Mouse (Mus musculus): Measurements from ENCODE around the gene 4921501E09Rik. TPM values are rescaled to one million over a fixed set of nuclear protein-coding genes. Genes with fewer than 3 reads are reported as not detected.
"Not testable (repeated sequence)": the region's sequence is repeated elsewhere in the genome, so short reads cannot be mapped to it uniquely, and the experiment has no call there.

The 4921501E09Rik gene
- polyA plus RNA-seq, 1 experiment from 2014 or later: not detected

GRCm38 (mm10) chr17:33032376-33032775, 35.5 kb downstream of the 4921501E09Rik start:
- DNase-seq (ENCODE audit: low spot score): no peak
- 7% methylated on average over 10 of the region's 10 CpGs for WGBS

GRCm38 (mm10) chr17:33020434-33020833, 47.4 kb downstream of the 4921501E09Rik start:
- H3K9ac ChIP-seq (ENCODE audit: low read depth, low read length); H3K4me1 ChIP-seq (ENCODE audit: control insufficient read depth, insufficient read depth, low read length); ATAC-seq (ENCODE audit: low read depth); DNase-seq (ENCODE audit: low spot score); H3K4me2 ChIP-seq (ENCODE audit: low read depth, low read length); H3K4me3 ChIP-seq (ENCODE audit: low read depth, low read length); H3K27me3 ChIP-seq (replicated peaks; ENCODE audit: control insufficient read depth, insufficient read depth, low read length); H3K27ac ChIP-seq (replicated peaks; ENCODE audit: low read depth, low read length): not testable (repeated sequence)
- H3K9me3 ChIP-seq (ENCODE audit: control insufficient read depth, low read length): peaks cover 87% of the 10 kb centered on the region
- H3K36me3 ChIP-seq (ENCODE audit: control insufficient read depth, insufficient read depth, low read length): peaks cover 82% of the 10 kb centered on the region

More at GRCm38 (mm10) chr17:33032376-33032775, 35.5 kb downstream of the 4921501E09Rik start:
- Histone ChIP-seq H3K27ac (replicated peaks; ENCODE audit: low read depth, low read length) (no peak overlapping the region), H3K9ac (ENCODE audit: low read depth, low read length) (peak overlapping the region; percentile 88), H3K27me3 (replicated peaks; ENCODE audit: control insufficient read depth, insufficient read depth, low read length) (no peaks in the 10 kb centered on the region), H3K4me3 (ENCODE audit: low read depth, low read length) (peak overlapping the region; percentile 87), H3K9me3 (ENCODE audit: control insufficient read depth, low read length) (peaks cover 16% of the 10 kb centered on the region), H3K4me1 (ENCODE audit: control insufficient read depth, insufficient read depth, low read length) (peaks cover 3% of the 10 kb centered on the region; the same call in 1 of the 2 replicates), H3K4me2 (ENCODE audit: low read depth, low read length) (peak overlapping the region; percentile 61), H3K36me3 (ENCODE audit: control insufficient read depth, insufficient read depth, low read length) (peaks cover 2% of the 10 kb centered on the region; the same call in 1 of the 2 replicates)
- no peak for ATAC-seq (ENCODE audit: low read depth)

Other genes starting within 250 kb of the 4921501E09Rik start
- gene Zfp799, start 237.8 kb downstream of the 4921501E09Rik start, polyA plus RNA-seq (2014; fragmentation: Nextera tagmentation; extraction: Ambion mirVana): 14.5 and 15.4 TPM in 2 replicates
- gene Zfp870, start 176.4 kb downstream of the 4921501E09Rik start, polyA plus RNA-seq (2014; fragmentation: Nextera tagmentation; extraction: Ambion mirVana): 8.7 and 8.9 TPM in 2 replicates
- not detected in 2 replicates for gene Cyp4f14, start 150.7 kb downstream of the 4921501E09Rik start, polyA plus RNA-seq (2014; fragmentation: Nextera tagmentation; extraction: Ambion mirVana)
- gene Cyp4f13, start 120.7 kb downstream of the 4921501E09Rik start, polyA plus RNA-seq (2014; fragmentation: Nextera tagmentation; extraction: Ambion mirVana): 11.6 and 12.8 TPM in 2 replicates
- 9.0 and 11.3 TPM in 2 replicates for gene Zfp472, start 102.2 kb downstream of the 4921501E09Rik start, polyA plus RNA-seq (2014; fragmentation: Nextera tagmentation; extraction: Ambion mirVana)
- 9.4 and 10.7 TPM in 2 replicates for gene Zfp952, start 74.9 kb downstream of the 4921501E09Rik start, polyA plus RNA-seq (2014; fragmentation: Nextera tagmentation; extraction: Ambion mirVana)
- gene Zfp763, start 34.7 kb downstream of the 4921501E09Rik start, polyA plus RNA-seq (2014; fragmentation: Nextera tagmentation; extraction: Ambion mirVana): 8.6 and 12.8 TPM in 2 replicates
- gene Zfp563, start 21.3 kb upstream of the 4921501E09Rik start, polyA plus RNA-seq (2014; fragmentation: Nextera tagmentation; extraction: Ambion mirVana): 7.8 and 9.0 TPM in 2 replicates
- 0.06 TPM in 1 of 2 replicates, not detected in the other for gene Morc2b, start 71.6 kb upstream of the 4921501E09Rik start, polyA plus RNA-seq (2014; fragmentation: Nextera tagmentation; extraction: Ambion mirVana)
- not detected in 2 replicates for gene Olfr55, start 100.4 kb upstream of the 4921501E09Rik start, polyA plus RNA-seq (2014; fragmentation: Nextera tagmentation; extraction: Ambion mirVana)
- 0.09 TPM in 1 of 2 replicates, not detected in the other for gene Olfr239, start 123.2 kb upstream of the 4921501E09Rik start, polyA plus RNA-seq (2014; fragmentation: Nextera tagmentation; extraction: Ambion mirVana)
- not detected in 2 replicates for gene Olfr1564, start 153.6 kb upstream of the 4921501E09Rik start, polyA plus RNA-seq (2014; fragmentation: Nextera tagmentation; extraction: Ambion mirVana)
- gene Zfp955a, start 187.1 kb upstream of the 4921501E09Rik start, polyA plus RNA-seq (2014; fragmentation: Nextera tagmentation; extraction: Ambion mirVana): 15.9 and 18.4 TPM in 2 replicates
- gene Olfr63, start 196.6 kb upstream of the 4921501E09Rik start, polyA plus RNA-seq (2014; fragmentation: Nextera tagmentation; extraction: Ambion mirVana): 0.03 TPM in 1 of 2 replicates, not detected in the other
- 9.9 and 11.5 TPM in 2 replicates for gene Zfp955b, start 221.5 kb upstream of the 4921501E09Rik start, polyA plus RNA-seq (2014; fragmentation: Nextera tagmentation; extraction: Ambion mirVana)